Mouse (Mus musculus) forebrain, embryonic 16.5 days (tissue): ENCODE measurements around the gene Strn4. TPM values are rescaled to one million over a fixed set of nuclear protein-coding genes. Genes with fewer than 3 reads are reported as not detected.

Experiments used
- ATAC-seq: fragments of 200-750 bp; cut with Nextera tagmentation; 2 replicates; pipeline ENCODE4 v1.8.0; 2017; ENCODE audit warnings: mild to moderate bottlenecking, moderate library complexity
- H3K27ac ChIP-seq: fragments of 300-500 bp; sonication (generic); 2 replicates; pipeline ENCODE4 v1.5.1; 2014; ENCODE audit warnings: low read length, control low read depth
- H3K27me3 ChIP-seq: fragments of 300-500 bp; sonication (generic); replicated peaks from 2 replicates; pipeline ENCODE4 v1.6.1; 2014; ENCODE audit warnings: low read length; ENCODE audit not compliant: control insufficient read depth, insufficient read depth
- H3K36me3 ChIP-seq: fragments of 300-500 bp; sonication (generic); 2 replicates; pipeline ENCODE4 v1.6.1; 2014; ENCODE audit not compliant: control insufficient read depth, insufficient read depth
- H3K4me1 ChIP-seq: fragments of 300-500 bp; sonication (generic); replicated peaks from 2 replicates; pipeline ENCODE4 v1.6.1; 2014; ENCODE audit warnings: low read length; ENCODE audit not compliant: control insufficient read depth, insufficient read depth
- H3K4me2 ChIP-seq: fragments of 300-500 bp; sonication (generic); 2 replicates; pipeline ENCODE4 v1.6.1; 2014; ENCODE audit warnings: mild to moderate bottlenecking, low read length, control low read depth
- H3K4me3 ChIP-seq: fragments of 300-500 bp; sonication (generic); replicated peaks from 2 replicates; pipeline ENCODE4 v1.5.1; 2014; ENCODE audit warnings: mild to moderate bottlenecking, low read length, control low read depth
- H3K9ac ChIP-seq: fragments of 300-500 bp; sonication (generic); replicated peaks from 2 replicates; pipeline ENCODE4 v1.6.1; 2014; ENCODE audit warnings: low read depth, low read length, control low read depth
- H3K9me3 ChIP-seq: fragments of 300-500 bp; sonication (generic); 2 replicates; pipeline ENCODE4 v1.6.1; 2016; ENCODE audit warnings: low read length; ENCODE audit not compliant: control insufficient read depth
- WGBS: fragments of 180-500 bp; shearing (Covaris S2); extraction: QIAGEN DNeasy Blood & Tissue Kit; methylation state at CpG from one replicate; pipeline ENCODE4 v1.1.7; 2014; 5-methylcytosine and 5-hydroxymethylcytosine counted together
- polyA plus RNA-seq: library from polyadenylated mRNA; unstranded; fragments of >200 nt; fragmentation: Nextera tagmentation; extraction: Ambion mirVana; gene quantifications from 2 replicates; pipeline ENCODE4 v1.2.1, GENCODE M21; 2015

The Strn4 gene
- polyA plus RNA-seq, 1 experiment from 2014 or later, result 204 TPM

DNA sequence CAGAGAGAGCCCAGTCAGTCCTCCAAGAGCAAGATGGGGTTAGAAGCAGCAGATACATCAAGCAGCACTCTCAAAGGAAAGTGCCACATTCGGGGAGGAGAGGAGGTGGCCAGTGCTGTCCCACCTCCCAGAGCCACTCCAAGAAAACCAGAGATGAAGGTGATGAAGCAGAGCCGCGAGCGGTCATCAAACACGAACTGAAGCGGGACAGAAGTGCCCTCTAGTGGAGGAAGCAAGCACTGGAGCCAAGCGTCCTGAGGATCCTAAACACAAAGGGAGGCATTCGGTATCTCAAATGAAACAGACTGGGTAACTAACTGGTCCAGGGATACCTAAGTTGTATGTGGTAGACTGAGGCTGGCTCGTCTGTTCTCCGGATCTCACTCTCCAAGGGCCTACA lies 6.0 kb upstream of the Strn4 start:
- Histone ChIP-seq H3K9me3 (no peaks in the 10 kb centered on the region), H3K36me3 (no peaks in the 10 kb centered on the region), H3K4me3 (no peak overlapping the region), H3K4me2 (peak overlapping the region; percentile 1; the same call in 1 of the 2 replicates), H3K27me3 (peaks cover 8% of the 10 kb centered on the region; the same call in 1 of the 2 replicates), H3K27ac (no peak overlapping the region), H3K9ac (0 out of 2 replicates have a peak overlapping the region, but pooled peaks have one; percentile 19), H3K4me1 (peaks cover 22% of the 10 kb centered on the region)
- 0 out of 2 replicates have a peak, but pooled peaks have one; percentile 2 for ATAC-seq
- 27% methylated on average over 10 of the region's 10 CpGs for WGBS

- WGBS, result 54% methylated on average over 28 of the region's 28 CpGs
- no peaks in the 10 kb centered on the region for H3K9me3 ChIP-seq
- H3K27ac ChIP-seq, result peak overlapping the region; percentile 81
- peak overlapping the region; percentile 62 for H3K4me3 ChIP-seq
- peaks cover 29% of the 10 kb centered on the region for H3K4me1 ChIP-seq
- no peaks in the 10 kb centered on the region for H3K36me3 ChIP-seq
- peak overlapping the region; percentile 82 for H3K4me2 ChIP-seq
- peak overlapping the region; percentile 75 for H3K9ac ChIP-seq
- peaks cover 8% of the 10 kb centered on the region; the same call in 1 of the 2 replicates for H3K27me3 ChIP-seq
- ATAC-seq, result no peak; the same call in 1 of the 2 replicates
Observed at GRCm38 (mm10) chr7:16810399-16810919, 5.2 kb upstream of the Strn4 start.

DNA sequence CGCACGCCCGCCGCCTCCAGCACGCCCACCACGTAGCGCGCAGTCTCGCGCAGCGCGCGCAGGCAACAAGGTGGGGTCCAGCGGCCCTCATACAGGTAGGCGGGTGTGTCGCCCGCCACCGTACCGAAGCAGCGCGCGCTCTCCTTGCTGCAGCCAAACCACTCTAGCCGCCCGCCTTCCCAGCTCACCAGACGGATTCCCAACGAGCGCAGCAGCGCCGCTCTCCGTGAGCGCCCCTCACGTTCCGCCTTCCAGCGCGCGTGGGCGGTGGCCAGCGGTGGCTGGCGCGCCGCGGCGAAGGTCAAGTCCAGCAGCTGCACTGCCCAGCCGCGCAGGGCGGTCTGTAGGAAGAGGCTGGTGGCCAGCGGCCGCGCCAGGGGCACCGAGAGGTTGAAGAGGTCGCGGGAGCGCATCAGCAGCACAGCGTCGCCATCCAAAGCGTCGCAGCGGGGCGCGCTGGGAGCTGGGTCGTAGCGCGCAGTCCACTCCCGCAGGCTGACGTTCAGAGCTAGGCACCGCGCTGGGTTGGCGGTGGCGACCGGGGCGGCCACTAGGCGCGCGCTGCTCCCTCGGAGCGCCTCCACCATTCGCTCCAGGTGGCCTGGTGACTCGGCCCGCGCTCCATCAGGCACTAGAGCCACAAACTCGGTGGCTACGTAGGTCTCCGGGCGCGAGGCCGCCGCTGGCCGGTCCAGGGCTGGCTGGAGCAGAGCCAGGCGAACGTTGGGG lies 4.6 kb upstream of the Strn4 start:
- Histone ChIP-seq H3K4me1 (peaks cover 32% of the 10 kb centered on the region), H3K36me3 (no peaks in the 10 kb centered on the region), H3K27me3 (peaks cover 8% of the 10 kb centered on the region; the same call in 1 of the 2 replicates), H3K9me3 (no peaks in the 10 kb centered on the region), H3K27ac (peak overlapping the region; percentile 81), H3K4me3 (peak overlapping the region; percentile 62), H3K4me2 (peak overlapping the region; percentile 82), H3K9ac (peak overlapping the region; percentile 75)
- ATAC-seq, result peak; percentile 59
- WGBS, result 7% methylated on average over 83 of the region's 90 CpGs

- WGBS, result 18% methylated on average over 17 of the region's 17 CpGs
- ATAC-seq, result no peak
- Histone ChIP-seq H3K4me1 (peaks cover 32% of the 10 kb centered on the region), H3K9me3 (no peaks in the 10 kb centered on the region), H3K36me3 (no peaks in the 10 kb centered on the region), H3K4me3 (peak overlapping the region; percentile 62), H3K27me3 (peaks cover 8% of the 10 kb centered on the region; the same call in 1 of the 2 replicates), H3K27ac (peak overlapping the region; percentile 81), H3K9ac (peak overlapping the region; percentile 75), H3K4me2 (peak overlapping the region; percentile 82)
Observed at GRCm38 (mm10) chr7:16811649-16812070, 4.0 kb upstream of the Strn4 start.

- peaks cover 35% of the 10 kb centered on the region for H3K4me1 ChIP-seq
- H3K4me2 ChIP-seq, result no peak overlapping the region
- WGBS, result 70% methylated on average over 2 of the region's 2 CpGs
Observed at GRCm38 (mm10) chr7:16812505-16812904, 3.2 kb upstream of the Strn4 start.

GRCm38 (mm10) chr7:16816078-16816474 lies 387 bp downstream of the Strn4 start:
- no peaks in the 10 kb centered on the region for H3K9me3 ChIP-seq
- H3K4me1 ChIP-seq, result peaks cover 50% of the 10 kb centered on the region
- H3K4me2 ChIP-seq, result peak overlapping the region; percentile 93
- peak; percentile 73 for ATAC-seq
- H3K4me3 ChIP-seq, result peak overlapping the region; percentile 68
- H3K36me3 ChIP-seq, result no peaks in the 10 kb centered on the region
- peaks cover 5% of the 10 kb centered on the region; the same call in 1 of the 2 replicates for H3K27me3 ChIP-seq
- WGBS, result 0% methylated on average over 49 of the region's 55 CpGs
- peak overlapping the region; percentile 97 for H3K27ac ChIP-seq
- peak overlapping the region; percentile 99 for H3K9ac ChIP-seq

More at GRCm38 (mm10) chr7:16812505-16812904, 3.2 kb upstream of the Strn4 start:
- H3K27me3 ChIP-seq, result peaks cover 8% of the 10 kb centered on the region; the same call in 1 of the 2 replicates
- H3K9ac ChIP-seq, result no peak overlapping the region
- no peak overlapping the region for H3K4me3 ChIP-seq
- H3K9me3 ChIP-seq, result no peaks in the 10 kb centered on the region
- H3K27ac ChIP-seq, result no peak overlapping the region
- H3K36me3 ChIP-seq, result no peaks in the 10 kb centered on the region
- no peak for ATAC-seq

GRCm38 (mm10) chr7:16816475-16817122 lies 910 bp downstream of the Strn4 start, which contains the start of gene Fkrp:
Gene Fkrp (minus strand): TSS chr7:16816732.
- H3K4me1 ChIP-seq, result peaks cover 50% of the 10 kb centered on the region
- peak within 1 kb of the TSS; percentile 99 for H3K9ac ChIP-seq
- under 1% methylated on average over 59 of the region's 64 CpGs for WGBS
- H3K27ac ChIP-seq, result peak within 1 kb of the TSS; percentile 97
- H3K27me3 ChIP-seq, result peaks cover 4% of the 10 kb centered on the region; the same call in 1 of the 2 replicates
- H3K4me2 ChIP-seq, result peak within 1 kb of the TSS; percentile 93
- H3K9me3 ChIP-seq, result no peaks in the 10 kb centered on the region
- peak; percentile 60 for ATAC-seq
- no peaks in the 10 kb centered on the region for H3K36me3 ChIP-seq
- peak within 1 kb of the TSS; percentile 68 for H3K4me3 ChIP-seq

- Histone ChIP-seq H3K27me3 (no peaks in the 10 kb centered on the region), H3K4me2 (peak overlapping the region; percentile 93), H3K36me3 (no peaks in the 10 kb centered on the region), H3K27ac (no peak overlapping the region; the same call in 1 of the 2 replicates), H3K9me3 (no peaks in the 10 kb centered on the region), H3K4me1 (peaks cover 51% of the 10 kb centered on the region), H3K4me3 (peak overlapping the region; percentile 68), H3K9ac (peak overlapping the region; percentile 99)
- ATAC-seq, result no peak
- WGBS, result 14% methylated on average over 3 of the region's 3 CpGs
Observed at GRCm38 (mm10) chr7:16817693-16818092, 2.0 kb downstream of the Strn4 start.

DNA sequence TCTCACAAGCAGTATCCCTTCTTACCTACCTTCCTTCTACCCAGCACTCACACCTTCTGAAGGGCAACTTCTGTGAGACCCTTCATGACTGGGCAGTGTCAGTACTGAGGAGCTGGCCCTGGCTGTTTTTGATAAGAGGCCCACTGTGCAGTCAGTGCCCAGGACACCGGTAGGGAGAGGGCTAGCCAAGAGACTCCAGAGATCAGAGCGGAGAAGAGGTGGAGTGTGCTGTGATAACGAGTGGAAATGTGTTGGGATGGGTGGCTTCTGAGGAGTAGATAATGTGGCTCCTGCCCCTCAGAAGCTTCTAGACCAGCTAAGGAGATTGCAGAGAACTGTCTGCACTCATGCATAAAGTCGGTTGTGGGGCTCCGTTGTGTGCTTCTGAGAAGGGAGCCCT lies 4.1 kb downstream of the Strn4 start:
- Histone ChIP-seq H3K4me1 (peaks cover 50% of the 10 kb centered on the region), H3K27ac (no peak overlapping the region), H3K9ac (no peak overlapping the region), H3K36me3 (0 out of 2 replicates have a peak, but pooled peaks cover 2% of the 10 kb centered on the region), H3K9me3 (no peaks in the 10 kb centered on the region), H3K4me2 (no peak overlapping the region), H3K27me3 (no peaks in the 10 kb centered on the region), H3K4me3 (no peak overlapping the region)
- 79% methylated on average over 5 of the region's 5 CpGs for WGBS
- ATAC-seq, result no peak
